Comparison of ENCODE assay signal across 11 mouse cellular contexts in genomic region chr5:103497480-103497879, GRCm38 (mm10).
"Had no signal": no experiment of that assay in that cellular context is flagged by ENCODE, and none has a peak within 500 bp of the region (broad histone marks: within the 10 kb centered on the region; RNA-seq: fewer than 3 reads in every experiment).

No protein-coding gene starts in this region.

- H3K4me3 ChIP-seq: limb, embryonic 13.5 days; midbrain, embryonic 12.5 days; neural tube, embryonic 13.5 days; stomach, embryonic 15.5 days had no signal

- H3K4me2 ChIP-seq: limb, embryonic 13.5 days; midbrain, embryonic 12.5 days; neural tube, embryonic 13.5 days; stomach, embryonic 15.5 days had no signal

- H3K9me3 ChIP-seq: limb, embryonic 13.5 days; midbrain, embryonic 12.5 days; neural tube, embryonic 13.5 days; stomach, embryonic 15.5 days had no signal

- H3K36me3 ChIP-seq: neural tube, embryonic 13.5 days; stomach, embryonic 15.5 days had no signal

- ATAC-seq: midbrain, embryonic 16.5 days had no signal

- H3K9ac ChIP-seq: limb, embryonic 13.5 days; liver, embryonic 14.5 days; midbrain, embryonic 12.5 days; neural tube, embryonic 13.5 days; stomach, embryonic 15.5 days had no signal

- H3K4me1 ChIP-seq: midbrain, embryonic 12.5 days; neural tube, embryonic 13.5 days had no signal

- H3K27me3 ChIP-seq: limb, embryonic 13.5 days; midbrain, embryonic 12.5 days; neural tube, embryonic 13.5 days; stomach, embryonic 15.5 days had no signal

- H3K27ac ChIP-seq: limb, embryonic 13.5 days; liver, embryonic 14.5 days; midbrain, embryonic 12.5 days; neural tube, embryonic 13.5 days; stomach, embryonic 15.5 days had no signal

- DNase-seq: kidney, postnatal 14 days; left cerebral cortex, postnatal 4 days; lung, adult 18-20 months; right cerebral cortex, postnatal 14 days; thymus, postnatal 4 days had no signal
